Mouse (Mus musculus): ENCODE results near the gene Phf6.

- TF ChIP-seq CTCF (IDR thresholded peaks at IDR 0.05; ENCODE audit: borderline replicate concordance, extremely low read depth, insufficient read depth, insufficient read length) = no peak
- no peak for TF ChIP-seq POLR2A (IDR thresholded peaks at IDR 0.05; ENCODE audit: borderline replicate concordance, extremely low read depth, insufficient read depth, insufficient read length, poor library complexity, severe bottlenecking)
These were observed 60.1 kb downstream of the Phf6 start for GRCm38 (mm10) chrX:52972129-52972528.

Data from brain, embryonic 14.5 days (tissue).